Mouse (Mus musculus) midbrain, embryonic 14.5 days (tissue): Measurements from ENCODE around the gene Msh4. TPM values are rescaled to one million over a fixed set of nuclear protein-coding genes. Genes with fewer than 3 reads are reported as not detected.

Experiments used
- ATAC-seq: fragments of 200-750 bp; cut with Nextera tagmentation; 2 replicates; pipeline ENCODE4 v1.8.0; 2017; ENCODE audit warnings: moderate number of reproducible peaks, moderate library complexity; ENCODE audit not compliant: low FRiP score, low TSS enrichment
- DNase-seq: peaks from one replicate; pipeline ENCODE4 v3.0.0-alpha.2; 2015
- H3K27ac ChIP-seq: fragments of 300-500 bp; sonication (generic); replicated peaks from 2 replicates; pipeline ENCODE4 v1.5.1; 2014; ENCODE audit warnings: mild to moderate bottlenecking, low read depth, low read length, moderate library complexity
- H3K27me3 ChIP-seq: fragments of 300-500 bp; sonication (generic); 2 replicates; pipeline ENCODE4 v1.6.1; 2014; ENCODE audit warnings: low read length, control low read depth, mixed read lengths; ENCODE audit not compliant: control insufficient read depth, insufficient read depth
- H3K36me3 ChIP-seq: fragments of 300-500 bp; sonication (generic); 2 replicates; pipeline ENCODE4 v1.6.1; 2014; ENCODE audit warnings: low read length, control low read depth; ENCODE audit not compliant: control insufficient read depth, insufficient read depth
- H3K4me1 ChIP-seq: fragments of 300-500 bp; sonication (generic); 2 replicates; pipeline ENCODE4 v1.6.1; 2014; ENCODE audit warnings: mild to moderate bottlenecking, antibody characterized with exemption, low read length, control low read depth; ENCODE audit not compliant: control insufficient read depth, insufficient read depth
- H3K4me2 ChIP-seq: fragments of 300-500 bp; sonication (generic); 2 replicates; pipeline ENCODE4 v1.6.1; 2014; ENCODE audit warnings: mild to moderate bottlenecking, low read length, moderate library complexity
- H3K4me3 ChIP-seq: fragments of 300-500 bp; sonication (generic); replicated peaks from 2 replicates; pipeline ENCODE4 v1.5.1; 2014; ENCODE audit warnings: low read depth, low read length
- H3K9ac ChIP-seq: fragments of 300-500 bp; sonication (generic); replicated peaks from 2 replicates; pipeline ENCODE4 v1.6.1; 2014; ENCODE audit warnings: mild to moderate bottlenecking, low read length, moderate library complexity
- H3K9me3 ChIP-seq: fragments of 300-500 bp; sonication (generic); 2 replicates; pipeline ENCODE4 v1.6.1; 2016; ENCODE audit warnings: low read length, control low read depth, mixed read lengths; ENCODE audit not compliant: control insufficient read depth
- WGBS: fragments of 180-500 bp; shearing (Covaris S2); extraction: QIAGEN DNeasy Blood & Tissue Kit; methylation state at CpG from one replicate; pipeline ENCODE4 v1.1.7; 2014; 5-methylcytosine and 5-hydroxymethylcytosine counted together
- polyA plus RNA-seq: library from polyadenylated mRNA; unstranded; fragments of >200 nt; fragmentation: Nextera tagmentation; extraction: Ambion mirVana; gene quantifications from 2 replicates; pipeline ENCODE4 v1.2.1, GENCODE M21; 2014

Msh4 gene
- polyA plus RNA-seq, 1 experiment from 2014 or later, result 0.16 TPM

GRCm38 (mm10) chr3:153847207-153847733, 58.7 kb downstream of the Msh4 start:
- Histone ChIP-seq H3K4me1 (0 out of 2 replicates have a peak, but pooled peaks cover 3% of the 10 kb centered on the region), H3K9me3 (no peaks in the 10 kb centered on the region), H3K4me2 (no peak overlapping the region), H3K27ac (no peak overlapping the region), H3K36me3 (no peaks in the 10 kb centered on the region), H3K4me3 (no peak overlapping the region), H3K9ac (no peak overlapping the region), H3K27me3 (no peaks in the 10 kb centered on the region)
- ATAC-seq (no peak), DNase-seq (no peak)
- WGBS, result 81% methylated on average over 7 of the region's 7 CpGs

DNA sequence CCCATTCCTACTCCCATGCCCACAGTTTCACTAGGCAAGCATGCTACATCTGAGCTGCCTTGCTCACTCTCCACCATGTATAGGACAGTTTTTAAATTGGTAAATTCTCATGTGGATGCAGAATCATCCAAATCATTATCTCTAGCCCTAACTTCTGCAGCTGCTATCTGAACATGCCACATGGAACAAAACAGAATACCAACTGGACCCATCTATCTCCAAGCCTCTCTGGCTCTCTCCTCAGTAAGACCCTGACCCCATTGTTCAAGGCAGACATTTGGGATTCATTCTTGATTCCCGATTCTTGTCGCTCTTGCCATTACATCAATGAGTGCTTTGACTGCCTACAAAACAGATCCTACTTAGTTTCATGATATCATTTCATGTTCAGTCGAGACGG, 59.8 kb downstream of the Msh4 start:
- Histone ChIP-seq H3K4me2 (no peak overlapping the region), H3K27me3 (no peaks in the 10 kb centered on the region), H3K9ac (no peak overlapping the region), H3K9me3 (no peaks in the 10 kb centered on the region), H3K36me3 (no peaks in the 10 kb centered on the region), H3K27ac (no peak overlapping the region), H3K4me3 (no peak overlapping the region), H3K4me1 (0 out of 2 replicates have a peak, but pooled peaks cover 3% of the 10 kb centered on the region)
- ATAC-seq, result no peak
- 93% methylated on average over 4 of the region's 4 CpGs for WGBS
- DNase-seq, result no peak

- Histone ChIP-seq H3K4me1 (0 out of 2 replicates have a peak, but pooled peaks cover 3% of the 10 kb centered on the region), H3K27me3 (no peaks in the 10 kb centered on the region), H3K4me3 (no peak overlapping the region), H3K4me2 (no peak overlapping the region), H3K27ac (no peak overlapping the region), H3K9ac (no peak overlapping the region), H3K36me3 (no peaks in the 10 kb centered on the region), H3K9me3 (no peaks in the 10 kb centered on the region)
- WGBS, result 86% methylated on average over 2 of the region's 2 CpGs
- ATAC-seq (no peak), DNase-seq (no peak)
These were observed 60.4 kb downstream of the Msh4 start for GRCm38 (mm10) chr3:153845500-153845899.

GRCm38 (mm10) chr3:153844757-153845156, 61.2 kb downstream of the Msh4 start:
- WGBS, result 97% methylated on average over 9 of the region's 9 CpGs
- ATAC-seq, result no peak
- H3K27me3 ChIP-seq, result no peaks in the 10 kb centered on the region

DNA sequence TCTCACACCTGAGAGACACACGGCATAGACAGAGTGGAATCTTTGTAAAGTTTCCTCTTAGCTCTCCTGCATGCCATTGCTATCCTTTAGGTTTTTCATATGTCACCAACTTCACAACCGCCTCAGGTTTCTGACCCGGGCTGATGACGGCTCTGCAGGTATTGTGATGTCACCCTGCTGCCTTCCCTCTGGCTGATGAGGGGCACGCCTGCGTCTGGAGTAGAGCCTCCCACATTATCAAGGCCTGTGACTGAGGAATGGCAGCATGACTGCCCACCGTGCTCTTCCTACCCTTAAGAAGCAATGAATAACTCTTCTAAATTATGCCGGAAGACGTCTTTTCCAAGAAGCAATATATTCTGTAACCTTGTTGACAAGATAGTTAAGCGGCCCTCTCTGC, 61.9 kb downstream of the Msh4 start, which contains the start of gene Asb17:
Asb17 (plus strand) TSS at position 180 of the 400 bp plus-strand sequence.
- H3K4me1 ChIP-seq, result no peaks in the 10 kb centered on the region
- 91% methylated on average over 10 of the region's 10 CpGs for WGBS
- H3K9me3 ChIP-seq, result no peaks in the 10 kb centered on the region
- no peak within 1 kb of the TSS for H3K9ac ChIP-seq
- H3K27ac ChIP-seq, result no peak within 1 kb of the TSS
- H3K27me3 ChIP-seq, result no peaks in the 10 kb centered on the region
- H3K4me3 ChIP-seq, result no peak within 1 kb of the TSS
- no peaks in the 10 kb centered on the region for H3K36me3 ChIP-seq
- ATAC-seq, result no peak
- H3K4me2 ChIP-seq, result no peak within 1 kb of the TSS
- no peak for DNase-seq

More at GRCm38 (mm10) chr3:153844757-153845156, 61.2 kb downstream of the Msh4 start:
- Histone ChIP-seq H3K4me3 (no peak overlapping the region), H3K36me3 (no peaks in the 10 kb centered on the region), H3K4me2 (no peak overlapping the region), H3K27ac (no peak overlapping the region), H3K4me1 (0 out of 2 replicates have a peak, but pooled peaks cover 3% of the 10 kb centered on the region), H3K9me3 (no peaks in the 10 kb centered on the region), H3K9ac (no peak overlapping the region)
- no peak for DNase-seq

- Histone ChIP-seq H3K9me3 (no peaks in the 10 kb centered on the region), H3K27ac (no peak overlapping the region), H3K4me1 (no peaks in the 10 kb centered on the region), H3K9ac (no peak overlapping the region), H3K4me2 (no peak overlapping the region), H3K27me3 (no peaks in the 10 kb centered on the region), H3K4me3 (no peak overlapping the region), H3K36me3 (no peaks in the 10 kb centered on the region)
- ATAC-seq (no peak), DNase-seq (no peak)
- WGBS, result 76% methylated on average over 4 of the region's 4 CpGs
These were observed 68.3 kb downstream of the Msh4 start for GRCm38 (mm10) chr3:153837593-153837992.

DNA sequence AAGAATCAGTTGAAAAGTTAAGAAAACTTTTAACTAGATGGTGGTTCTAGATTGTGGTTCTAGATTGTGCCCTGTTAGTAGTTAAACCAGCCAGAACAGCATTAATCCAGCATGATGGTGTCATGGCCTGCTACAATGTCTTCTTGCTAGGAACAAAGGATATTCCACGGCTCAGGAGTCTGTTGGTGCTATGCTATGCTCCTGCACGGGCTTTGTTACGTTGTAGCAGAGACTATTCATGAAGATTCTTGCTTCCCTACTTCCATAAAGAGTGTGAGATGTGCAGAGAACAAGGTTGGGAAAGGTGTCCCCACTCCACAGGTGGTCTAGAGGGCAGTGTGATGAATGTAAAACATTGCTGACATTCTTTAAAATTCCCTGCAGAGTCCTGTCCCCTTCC, 69.6 kb downstream of the Msh4 start:
- Histone ChIP-seq H3K36me3 (no peaks in the 10 kb centered on the region), H3K4me3 (no peak overlapping the region), H3K4me1 (no peaks in the 10 kb centered on the region), H3K27ac (no peak overlapping the region), H3K27me3 (no peaks in the 10 kb centered on the region), H3K9me3 (no peaks in the 10 kb centered on the region), H3K9ac (no peak overlapping the region), H3K4me2 (no peak overlapping the region)
- 82% methylated on average over 3 of the region's 3 CpGs for WGBS
- DNase-seq (no peak), ATAC-seq (no peak)

- Histone ChIP-seq H3K9me3 (no peaks in the 10 kb centered on the region), H3K4me1 (no peaks in the 10 kb centered on the region), H3K9ac (no peak overlapping the region), H3K36me3 (no peaks in the 10 kb centered on the region), H3K4me3 (no peak overlapping the region), H3K27ac (no peak overlapping the region), H3K27me3 (no peaks in the 10 kb centered on the region), H3K4me2 (no peak overlapping the region)
- ATAC-seq, result no peak
- DNase-seq, result peak; percentile 74
- WGBS, result 66% methylated on average over 7 of the region's 7 CpGs
These were observed 70.4 kb downstream of the Msh4 start for GRCm38 (mm10) chr3:153835455-153836086.

DNA sequence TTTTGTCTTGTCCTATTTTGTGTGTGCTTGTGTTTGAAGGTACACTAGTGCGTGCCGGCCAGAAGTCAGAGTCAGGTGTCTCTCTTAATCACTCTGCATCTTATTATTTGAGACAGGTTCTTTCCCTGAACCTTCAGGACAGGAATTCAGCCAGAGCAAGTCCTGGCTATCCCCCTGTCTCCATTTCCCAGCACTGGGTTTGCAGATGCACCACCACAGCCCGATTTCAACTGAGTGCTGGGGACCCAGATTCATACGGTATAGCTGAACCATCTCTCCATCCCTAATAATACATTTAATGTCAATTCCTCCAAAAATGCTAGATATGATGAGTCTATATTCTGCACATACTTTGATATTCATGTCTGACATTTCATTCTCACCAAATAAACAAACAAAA, 71.9 kb downstream of the Msh4 start:
- H3K27ac ChIP-seq, result no peak overlapping the region
- H3K27me3 ChIP-seq, result no peaks in the 10 kb centered on the region
- no peaks in the 10 kb centered on the region for H3K4me1 ChIP-seq
- H3K4me3 ChIP-seq, result no peak overlapping the region
- no peak overlapping the region for H3K4me2 ChIP-seq
- no peak for ATAC-seq
- WGBS, result 90% methylated on average over 4 of the region's 4 CpGs
- H3K36me3 ChIP-seq, result no peaks in the 10 kb centered on the region
- H3K9me3 ChIP-seq, result no peaks in the 10 kb centered on the region
- H3K9ac ChIP-seq, result no peak overlapping the region
- DNase-seq, result no peak
